Mouse (Mus musculus): ENCODE data around the gene Cand2. TPM values are rescaled to one million over a fixed set of nuclear protein-coding genes. Genes with fewer than 3 reads are reported as not detected.

Cand2 gene
- total and polyA plus RNA-seq, 3 experiments: 3.6 to 17.1 (median 7.8) TPM

- Histone ChIP-seq H3K9ac (ENCODE audit: insufficient read depth, low read depth) (no peak overlapping the region), H3K4me1 (ENCODE audit: control insufficient read depth in 1 of 2, insufficient read depth in 2 of 2) (no peaks in the 10 kb centered on the region), H3K4me3 (replicated peaks in 1 of 3; ENCODE audit: low read depth in 2 of 3, low read length in 2 of 3, poor library complexity in 1 of 3) (no peak overlapping the region), H3K79me2 (replicated peaks; ENCODE audit: control insufficient read depth, extremely low read depth, insufficient read depth, poor library complexity, severe bottlenecking) (no peaks in the 10 kb centered on the region), H3K27me3 (replicated peaks) (no peaks in the 10 kb centered on the region), H3K4me2 (ENCODE audit: insufficient read depth, low read depth, poor library complexity, severe bottlenecking) (no peak overlapping the region), H3K9me3 (replicated peaks; ENCODE audit: low read length) (peaks cover 11% of the 10 kb centered on the region), H3K36me3 (replicated peaks in 1 of 2; ENCODE audit: control insufficient read depth in 1 of 2, insufficient read depth in 1 of 2, low read length in 1 of 2) (no peaks in the 10 kb centered on the region), H3K27ac (ENCODE audit: insufficient read depth, low read depth) (no peak overlapping the region)
- dilution Hi-C loops (cut with MboI; ENCODE audit: extremely low pct_ligation_motif_present, extremely low pct_unique_long_range_greater_than_20kb, low sequenced_read_pairs): no loop called here
- in situ Hi-C loops (cut with MboI; ENCODE audit: low pct_ligation_motif_present, low pct_unique_long_range_greater_than_20kb, low sequenced_read_pairs): no loop called here
- TF ChIP-seq GABPA (IDR thresholded peaks at IDR 0.05; ENCODE audit: insufficient replicate concordance, low read depth, low read length): no peak
- TF ChIP-seq USF2 (conservative IDR thresholded peaks at IDR 0.05; ENCODE audit: low read depth, low read length): no peak
- TF ChIP-seq JUN (IDR thresholded peaks at IDR 0.05; ENCODE audit: insufficient read depth, low read depth, low read length): no peak
- no peak for TF ChIP-seq CHD1 (IDR thresholded peaks at IDR 0.05; ENCODE audit: low read depth, low read length)
- no peak for TF ChIP-seq IRF4 (IDR thresholded peaks at IDR 0.05; ENCODE audit: low read depth, low read length)
- no peak for TF ChIP-seq MYC (IDR thresholded peaks at IDR 0.05; ENCODE audit: low read depth, low read length)
- TF ChIP-seq ELF1 (IDR thresholded peaks at IDR 0.05; ENCODE audit: low read depth, low read length): no peak
- no peak for TF ChIP-seq ETS1 (conservative IDR thresholded peaks at IDR 0.05; ENCODE audit: low read depth, low read length)
- TF ChIP-seq ZKSCAN1 (IDR thresholded peaks at IDR 0.05; ENCODE audit: borderline replicate concordance, low read depth, low read length): no peak
- no peak for TF ChIP-seq RAD21 (IDR thresholded peaks at IDR 0.05; ENCODE audit: low read depth, low read length)
- TF ChIP-seq ZC3H11A (IDR thresholded peaks at IDR 0.05; ENCODE audit: low read depth, low read length): no peak
- no peak for TF ChIP-seq ZMIZ1 (IDR thresholded peaks at IDR 0.05; ENCODE audit: low read depth, low read length)
- TF ChIP-seq POLR2A (IDR thresholded peaks at IDR 0.05; ENCODE audit: low read depth, low read length): no peak
- TF ChIP-seq PAX5 (IDR thresholded peaks at IDR 0.05; ENCODE audit: low read length): no peak
- no peak for DNase-seq (ENCODE audit: extremely low read depth)
Observed at GRCm38 (mm10) chr6:115730560-115731342, 43.6 kb upstream of the Cand2 start.

GRCm38 (mm10) chr6:115732341-115732928 is 41.9 kb upstream of the Cand2 start:
- Histone ChIP-seq H3K27ac (ENCODE audit: insufficient read depth, low read depth) (no peak overlapping the region), H3K4me2 (ENCODE audit: insufficient read depth, low read depth, poor library complexity, severe bottlenecking) (no peak overlapping the region), H3K4me1 (ENCODE audit: control insufficient read depth in 1 of 2, insufficient read depth in 2 of 2) (no peaks in the 10 kb centered on the region), H3K36me3 (replicated peaks in 1 of 2; ENCODE audit: control insufficient read depth in 1 of 2, insufficient read depth in 1 of 2, low read length in 1 of 2) (no peaks in the 10 kb centered on the region), H3K79me2 (replicated peaks; ENCODE audit: control insufficient read depth, extremely low read depth, insufficient read depth, poor library complexity, severe bottlenecking) (no peaks in the 10 kb centered on the region), H3K27me3 (replicated peaks) (no peaks in the 10 kb centered on the region), H3K4me3 (replicated peaks in 1 of 3; ENCODE audit: low read depth in 2 of 3, low read length in 2 of 3, poor library complexity in 1 of 3) (no peak overlapping the region), H3K9ac (ENCODE audit: insufficient read depth, low read depth) (no peak overlapping the region), H3K9me3 (replicated peaks; ENCODE audit: low read length) (peaks cover 7% of the 10 kb centered on the region)
- DNase-seq (ENCODE audit: extremely low read depth): no peak
- in situ Hi-C loops (cut with MboI; ENCODE audit: low pct_ligation_motif_present, low pct_unique_long_range_greater_than_20kb, low sequenced_read_pairs) (no loop called here), dilution Hi-C loops (cut with MboI; ENCODE audit: extremely low pct_ligation_motif_present, extremely low pct_unique_long_range_greater_than_20kb, low sequenced_read_pairs) (no loop called here)
- no peak for TF ChIP-seq POLR2AphosphoS2 (IDR thresholded peaks at IDR 0.05; ENCODE audit: low read depth, low read length)
- TF ChIP-seq ELF1 (IDR thresholded peaks at IDR 0.05; ENCODE audit: low read depth, low read length): no peak

Data from CH12.LX (cell line).